Mouse (Mus musculus) liver, embryonic 15.5 days (tissue): ENCODE data around the gene Ccdc24. TPM values are rescaled to one million over a fixed set of nuclear protein-coding genes. Genes with fewer than 3 reads are reported as not detected.

Source experiments
- ATAC-seq: fragments of 200-750 bp; cut with Nextera tagmentation; 2 replicates; pipeline ENCODE4 v1.8.0; 2017; ENCODE audit warnings: moderate number of reproducible peaks, mild to moderate bottlenecking, moderate library complexity; ENCODE audit not compliant: insufficient read depth
- H3K27ac ChIP-seq: fragments of 300-500 bp; sonication (generic); replicated peaks from 2 replicates; pipeline ENCODE4 v1.5.1; 2015; ENCODE audit warnings: mild to moderate bottlenecking, inconsistent platforms
- H3K27me3 ChIP-seq: fragments of 300-500 bp; sonication (generic); 2 replicates; pipeline ENCODE4 v1.6.1; 2015; ENCODE audit warnings: mild to moderate bottlenecking, inconsistent platforms
- H3K36me3 ChIP-seq: fragments of 300-500 bp; sonication (generic); replicated peaks from 2 replicates; pipeline ENCODE4 v1.6.1; 2015; ENCODE audit warnings: moderate library complexity, mild to moderate bottlenecking, inconsistent platforms
- H3K4me1 ChIP-seq: fragments of 300-500 bp; sonication (generic); replicated peaks from 2 replicates; pipeline ENCODE4 v1.6.1; 2015; ENCODE audit warnings: inconsistent platforms
- H3K4me2 ChIP-seq: fragments of 300-500 bp; sonication (generic); 2 replicates; pipeline ENCODE4 v1.6.1; 2015; ENCODE audit warnings: moderate library complexity, mild to moderate bottlenecking, inconsistent platforms
- H3K4me3 ChIP-seq: fragments of 300-500 bp; sonication (generic); replicated peaks from 2 replicates; pipeline ENCODE4 v1.5.1; 2015; ENCODE audit warnings: mild to moderate bottlenecking, inconsistent platforms
- H3K9ac ChIP-seq: fragments of 300-500 bp; sonication (generic); 2 replicates; pipeline ENCODE4 v1.6.1; 2015; ENCODE audit warnings: moderate library complexity, mild to moderate bottlenecking, inconsistent platforms
- H3K9me3 ChIP-seq: fragments of 300-500 bp; sonication (generic); replicated peaks from 2 replicates; pipeline ENCODE4 v1.6.1; 2016; ENCODE audit warnings: inconsistent platforms
- WGBS: fragments of 180-500 bp; shearing (Covaris S2); methylation state at CpG from one replicate; pipeline ENCODE4 v1.1.7; 2015; ENCODE audit warnings: mixed read lengths; ENCODE audit not compliant: insufficient replicate concordance; 5-methylcytosine and 5-hydroxymethylcytosine counted together
- polyA plus RNA-seq: library from polyadenylated mRNA; unstranded; fragments of >200 nt; fragmentation: Nextera tagmentation; extraction: Ambion mirVana; gene quantifications from 2 replicates; pipeline ENCODE4 v1.2.1, GENCODE M21; 2015

Ccdc24 gene
- polyA plus RNA-seq, 1 experiment from 2014 or later: 1.2 TPM

DNA sequence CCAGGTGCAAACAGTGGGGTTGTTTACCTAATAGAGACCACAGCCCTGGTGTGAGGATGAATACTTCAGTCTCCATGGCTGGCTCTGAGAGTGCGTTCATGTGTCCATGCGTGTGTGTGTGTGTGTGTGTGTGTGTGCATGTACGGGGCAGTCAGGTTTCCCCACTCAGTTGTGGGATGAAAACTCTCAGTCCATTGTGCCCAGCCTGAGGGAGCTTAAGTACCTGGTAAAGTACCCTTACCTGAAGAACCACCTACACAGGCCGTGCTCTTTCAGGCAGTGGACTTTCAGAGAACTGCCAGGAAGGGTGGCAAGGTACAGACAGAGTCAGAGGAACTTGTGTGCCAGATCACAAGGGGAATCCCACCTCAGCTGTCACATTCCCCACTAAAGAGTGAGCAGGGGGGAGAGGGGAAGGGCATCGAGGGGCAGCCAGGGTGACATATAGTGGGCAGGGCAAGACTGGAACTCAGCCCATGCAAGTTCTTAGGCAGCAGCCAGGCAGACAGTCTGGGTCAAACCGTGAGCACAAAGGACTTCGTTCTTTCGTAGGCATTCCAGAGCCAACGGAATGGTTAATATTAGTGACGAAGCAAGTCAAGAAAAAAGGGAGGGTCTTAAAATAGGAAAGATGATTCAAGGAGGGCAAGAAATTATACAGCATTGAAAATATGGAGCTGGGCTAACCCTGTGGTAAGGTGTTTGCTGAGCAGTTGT, 20.0 kb downstream of the Ccdc24 start:
- no peak overlapping the region for H3K9ac ChIP-seq
- H3K27ac ChIP-seq: no peak overlapping the region
- peaks cover 49% of the 10 kb centered on the region for H3K4me1 ChIP-seq
- no peaks in the 10 kb centered on the region for H3K27me3 ChIP-seq
- no peak overlapping the region for H3K4me2 ChIP-seq
- H3K9me3 ChIP-seq: no peaks in the 10 kb centered on the region
- WGBS: 85% methylated on average over 10 of the region's 10 CpGs
- ATAC-seq: no peak
- H3K36me3 ChIP-seq: peaks cover 100% of the 10 kb centered on the region
- H3K4me3 ChIP-seq: no peak overlapping the region

DNA sequence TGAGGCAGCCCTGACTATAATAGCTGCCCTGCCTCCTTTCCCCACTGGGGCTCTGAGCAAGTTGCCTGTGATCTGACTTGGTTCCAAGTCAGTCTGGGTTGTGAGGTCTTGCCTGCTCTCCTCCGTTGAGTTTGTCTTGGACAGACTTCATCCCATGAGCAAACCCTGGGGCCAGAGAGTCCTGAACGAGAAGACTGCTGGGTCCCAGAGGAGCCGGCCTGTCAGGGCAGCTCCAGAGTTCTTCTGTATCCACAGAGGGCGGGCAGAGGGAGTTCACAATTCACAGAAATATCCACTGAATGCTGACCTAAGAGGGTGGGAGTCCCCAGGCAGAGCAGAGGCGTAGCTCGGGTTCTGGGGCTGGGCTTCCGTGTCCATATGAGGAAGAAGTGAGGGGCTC, 21.5 kb downstream of the Ccdc24 start:
- Histone ChIP-seq H3K4me1 (peaks cover 48% of the 10 kb centered on the region), H3K9me3 (no peaks in the 10 kb centered on the region), H3K4me3 (no peak overlapping the region), H3K36me3 (peaks cover 100% of the 10 kb centered on the region), H3K27ac (no peak overlapping the region), H3K27me3 (no peaks in the 10 kb centered on the region), H3K4me2 (no peak overlapping the region), H3K9ac (no peak overlapping the region)
- no peak for ATAC-seq
- 83% methylated on average over 7 of the region's 7 CpGs for WGBS

DNA sequence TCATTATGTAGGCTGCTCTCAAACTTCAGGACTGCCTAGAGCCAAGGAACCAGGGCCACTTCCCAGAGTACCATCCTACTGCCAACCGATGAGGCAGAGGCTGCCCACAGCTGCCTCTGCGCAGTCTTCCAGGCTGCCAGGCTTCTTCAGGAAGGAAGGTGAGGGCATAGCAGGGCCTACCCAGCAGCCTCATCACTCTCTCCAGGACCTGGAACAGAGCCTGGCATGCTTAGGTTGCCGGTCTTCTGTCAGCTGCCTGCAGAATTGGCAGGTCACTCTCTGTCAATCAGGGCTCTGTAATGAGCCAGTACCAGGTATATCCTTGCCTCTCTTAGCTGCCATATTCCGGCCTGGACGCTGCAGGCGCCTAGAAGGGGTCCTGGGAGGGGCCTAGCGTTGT, 22.2 kb downstream of the Ccdc24 start:
- H3K9me3 ChIP-seq: no peaks in the 10 kb centered on the region
- H3K27ac ChIP-seq: no peak overlapping the region
- no peaks in the 10 kb centered on the region for H3K27me3 ChIP-seq
- H3K4me2 ChIP-seq: no peak overlapping the region
- H3K36me3 ChIP-seq: peaks cover 100% of the 10 kb centered on the region
- 80% methylated on average over 7 of the region's 7 CpGs for WGBS
- peaks cover 48% of the 10 kb centered on the region for H3K4me1 ChIP-seq
- no peak for ATAC-seq
- no peak overlapping the region for H3K9ac ChIP-seq
- no peak overlapping the region for H3K4me3 ChIP-seq

DNA sequence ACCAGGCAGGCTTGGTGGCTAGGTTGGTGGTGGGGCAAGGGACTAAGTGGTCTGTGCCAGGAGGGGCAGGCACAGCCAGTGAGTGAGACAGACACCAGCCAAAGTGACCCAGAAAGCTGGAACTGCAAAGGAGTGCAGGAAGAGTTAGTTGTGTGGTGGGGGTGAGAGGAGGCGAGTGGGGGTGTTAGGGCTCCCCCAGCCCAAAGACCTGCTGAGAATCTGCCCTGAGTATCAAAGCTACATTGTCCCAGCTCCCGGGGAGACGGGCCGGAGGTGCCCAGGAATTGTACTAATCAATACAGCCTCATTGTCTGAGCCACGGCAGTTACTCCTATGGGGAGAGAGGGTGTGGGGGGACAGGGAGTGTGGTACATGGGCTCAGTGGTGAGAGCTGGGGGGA, 22.9 kb downstream of the Ccdc24 start:
- Histone ChIP-seq H3K36me3 (peaks cover 100% of the 10 kb centered on the region), H3K9ac (no peak overlapping the region), H3K4me2 (no peak overlapping the region), H3K4me3 (no peak overlapping the region), H3K9me3 (no peaks in the 10 kb centered on the region), H3K27ac (no peak overlapping the region), H3K27me3 (no peaks in the 10 kb centered on the region), H3K4me1 (peaks cover 43% of the 10 kb centered on the region)
- 82% methylated on average over 5 of the region's 5 CpGs for WGBS
- ATAC-seq: no peak

DNA sequence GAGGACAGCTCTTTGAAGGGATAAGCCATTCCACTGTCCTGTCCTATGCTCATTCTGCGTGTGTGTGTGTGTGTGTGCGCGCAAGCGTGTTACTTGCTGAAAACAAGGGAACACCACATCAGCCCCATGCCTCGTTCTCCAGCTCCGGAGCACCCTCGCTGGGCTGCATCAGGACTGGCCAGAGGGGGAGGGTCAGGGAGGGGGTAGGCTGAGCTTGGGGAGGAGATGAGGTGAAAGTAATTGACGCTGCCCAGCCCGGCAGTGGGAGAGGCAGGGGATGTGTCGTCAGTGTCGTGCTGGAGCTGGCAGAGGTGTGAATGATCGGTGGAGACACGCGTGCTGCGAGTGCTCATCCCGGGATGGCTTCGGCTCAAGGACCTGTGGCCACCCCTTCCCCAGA, 23.3 kb downstream of the Ccdc24 start:
- H3K9ac ChIP-seq: no peak overlapping the region
- H3K4me2 ChIP-seq: no peak overlapping the region
- H3K36me3 ChIP-seq: peaks cover 100% of the 10 kb centered on the region
- no peak overlapping the region for H3K27ac ChIP-seq
- no peak for ATAC-seq
- no peaks in the 10 kb centered on the region for H3K9me3 ChIP-seq
- no peaks in the 10 kb centered on the region for H3K27me3 ChIP-seq
- H3K4me1 ChIP-seq: peaks cover 38% of the 10 kb centered on the region
- WGBS: 73% methylated on average over 17 of the region's 17 CpGs
- H3K4me3 ChIP-seq: no peak overlapping the region

DNA sequence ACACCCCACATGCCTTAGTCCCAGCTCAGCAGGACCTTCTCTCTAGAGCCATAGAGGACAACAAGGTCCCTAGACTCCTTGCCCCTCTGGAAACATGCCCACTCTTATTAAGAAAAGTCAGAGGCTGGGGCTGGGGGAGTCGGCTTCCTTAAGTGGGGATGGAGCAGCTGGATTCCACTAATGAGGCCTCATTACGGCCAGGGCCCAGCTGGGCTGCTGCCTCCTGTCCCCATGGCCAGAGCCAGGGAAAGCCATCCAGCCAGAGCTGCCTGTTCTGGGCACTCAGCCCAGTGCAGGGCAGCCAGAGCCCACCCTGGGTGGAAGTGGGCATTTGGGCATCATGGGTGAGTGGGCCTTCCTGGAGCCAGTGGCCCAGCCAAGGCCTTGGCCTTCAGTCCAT, 25.3 kb downstream of the Ccdc24 start:
- Histone ChIP-seq H3K4me3 (no peak overlapping the region), H3K4me1 (peaks cover 26% of the 10 kb centered on the region), H3K27ac (0 out of 2 replicates have a peak overlapping the region, but pooled peaks have one; percentile 21), H3K9ac (no peak overlapping the region), H3K4me2 (no peak overlapping the region), H3K9me3 (no peaks in the 10 kb centered on the region), H3K27me3 (no peaks in the 10 kb centered on the region), H3K36me3 (peaks cover 100% of the 10 kb centered on the region)
- no peak for ATAC-seq
- WGBS: 87% methylated on average over 2 of the region's 2 CpGs

DNA sequence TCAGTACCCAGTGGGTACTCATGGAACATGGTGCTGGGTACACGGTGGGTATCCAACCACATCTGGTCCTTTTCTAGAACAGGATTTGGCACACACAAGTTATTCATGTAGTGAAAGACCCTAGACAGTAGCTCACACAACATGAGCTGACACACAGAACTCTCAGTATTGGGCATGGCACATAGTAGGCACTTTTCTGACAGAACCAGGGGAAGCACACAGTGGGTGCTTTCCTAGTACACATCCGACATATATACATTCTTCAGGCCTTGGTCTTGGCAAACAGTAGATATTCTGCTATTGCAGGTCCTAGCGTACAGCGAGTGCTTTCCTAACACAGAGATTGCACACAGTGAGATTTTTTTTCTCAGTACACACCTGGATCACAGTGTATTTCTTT, 26.1 kb downstream of the Ccdc24 start:
- Histone ChIP-seq H3K4me2 (no peak overlapping the region), H3K9me3 (no peaks in the 10 kb centered on the region), H3K4me3 (no peak overlapping the region), H3K9ac (no peak overlapping the region), H3K27me3 (no peaks in the 10 kb centered on the region), H3K36me3 (peaks cover 100% of the 10 kb centered on the region), H3K27ac (no peak overlapping the region), H3K4me1 (peaks cover 32% of the 10 kb centered on the region)
- no peak for ATAC-seq
- WGBS: 95% methylated on average over 4 of the region's 4 CpGs

DNA sequence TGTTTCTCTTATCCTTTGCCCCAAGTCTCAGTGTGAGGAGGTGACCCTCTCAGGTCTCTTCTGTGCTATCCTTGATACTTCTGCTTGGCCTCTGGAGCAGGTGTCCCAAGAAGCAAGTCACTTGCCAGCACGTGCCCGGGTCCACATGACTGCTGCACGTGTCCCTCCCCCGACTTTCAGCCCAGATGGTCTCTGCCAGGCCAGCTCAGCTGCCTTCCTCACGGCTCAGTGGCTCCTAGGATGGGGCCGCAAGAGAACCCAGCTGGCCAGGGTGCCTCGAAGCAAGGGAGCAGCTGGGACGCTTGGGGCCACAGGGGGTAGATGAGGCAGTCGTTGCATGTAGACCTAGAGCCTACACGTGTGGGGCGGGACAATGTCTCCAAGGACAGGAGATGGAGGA, 27.0 kb downstream of the Ccdc24 start:
- Histone ChIP-seq H3K4me3 (no peak overlapping the region), H3K36me3 (peaks cover 100% of the 10 kb centered on the region), H3K27ac (no peak overlapping the region), H3K4me2 (no peak overlapping the region), H3K27me3 (no peaks in the 10 kb centered on the region), H3K9ac (no peak overlapping the region), H3K9me3 (no peaks in the 10 kb centered on the region), H3K4me1 (peaks cover 37% of the 10 kb centered on the region)
- no peak for ATAC-seq
- WGBS: 85% methylated on average over 11 of the region's 11 CpGs

DNA sequence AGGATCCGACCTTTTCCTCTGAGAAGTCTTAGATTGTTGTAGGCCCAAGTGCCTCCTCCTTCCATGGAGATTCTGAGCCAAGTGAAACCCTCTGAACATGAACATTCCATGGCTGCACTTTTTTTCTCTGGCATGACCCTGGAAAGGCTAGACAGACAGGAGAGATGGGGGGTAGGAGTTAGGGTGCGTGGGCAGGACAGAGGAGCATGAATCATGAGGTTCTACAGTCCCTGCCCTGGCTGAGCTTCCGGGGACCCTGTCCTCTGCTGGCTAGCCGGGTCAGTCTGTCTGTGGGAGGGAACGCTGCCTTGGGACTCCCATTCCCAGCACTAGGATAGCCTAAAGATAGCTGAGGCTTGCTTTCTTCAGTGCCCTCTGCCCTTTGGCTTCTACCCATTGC, 27.9 kb downstream of the Ccdc24 start:
- Histone ChIP-seq H3K4me1 (peaks cover 42% of the 10 kb centered on the region), H3K27me3 (no peaks in the 10 kb centered on the region), H3K4me2 (no peak overlapping the region), H3K9me3 (no peaks in the 10 kb centered on the region), H3K27ac (no peak overlapping the region), H3K4me3 (no peak overlapping the region), H3K9ac (no peak overlapping the region), H3K36me3 (peaks cover 100% of the 10 kb centered on the region)
- 88% methylated on average over 5 of the region's 5 CpGs for WGBS
- no peak for ATAC-seq

DNA sequence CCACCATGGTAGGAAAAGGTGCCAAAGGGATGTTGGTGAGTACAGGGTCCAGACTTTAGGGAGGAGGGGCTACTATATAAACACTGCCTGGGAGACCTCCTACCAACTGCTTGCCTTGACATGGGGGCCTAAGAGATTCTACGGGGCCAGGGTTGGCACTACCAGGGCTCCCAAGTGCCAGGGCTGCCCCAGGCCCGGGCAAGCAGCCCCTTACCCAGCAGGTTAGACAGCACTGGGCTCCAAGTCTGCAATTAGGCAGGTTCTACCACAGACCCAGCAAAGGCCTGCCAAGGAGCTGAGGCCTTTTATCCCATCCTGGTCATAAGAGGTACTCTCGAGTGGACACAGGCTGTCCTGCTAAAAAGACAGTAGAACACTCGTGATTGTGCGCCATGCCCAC, 29.3 kb downstream of the Ccdc24 start:
- Histone ChIP-seq H3K4me1 (peaks cover 50% of the 10 kb centered on the region), H3K36me3 (peaks cover 100% of the 10 kb centered on the region), H3K9me3 (no peaks in the 10 kb centered on the region), H3K9ac (no peak overlapping the region), H3K27ac (no peak overlapping the region), H3K4me2 (no peak overlapping the region), H3K4me3 (no peak overlapping the region), H3K27me3 (no peaks in the 10 kb centered on the region)
- ATAC-seq: no peak
- WGBS: 85% methylated on average over 5 of the region's 5 CpGs

DNA sequence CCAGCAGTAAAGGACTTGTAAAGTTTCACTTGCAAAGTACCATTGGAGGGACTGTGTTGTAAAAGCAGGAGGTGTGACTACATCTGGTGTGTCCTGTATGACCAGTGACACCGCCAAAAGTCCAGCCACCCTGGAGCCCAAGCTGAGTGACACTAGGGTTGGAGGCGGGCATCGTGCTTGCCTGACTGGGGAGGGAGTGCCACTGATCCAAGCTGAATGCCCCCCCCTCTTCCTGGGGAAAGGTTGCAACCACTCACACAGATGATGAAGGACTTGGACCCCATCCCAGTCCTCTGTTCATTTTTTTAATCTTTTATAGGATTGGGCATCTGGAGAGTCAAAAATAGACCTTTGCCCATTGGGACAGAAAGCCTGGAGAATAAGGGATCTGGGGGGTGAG, 30.8 kb downstream of the Ccdc24 start:
- no peaks in the 10 kb centered on the region for H3K27me3 ChIP-seq
- H3K36me3 ChIP-seq: peaks cover 99% of the 10 kb centered on the region
- H3K4me2 ChIP-seq: no peak overlapping the region
- no peak overlapping the region for H3K4me3 ChIP-seq
- peaks cover 53% of the 10 kb centered on the region for H3K4me1 ChIP-seq
- no peak overlapping the region for H3K9ac ChIP-seq
- ATAC-seq: no peak
- no peaks in the 10 kb centered on the region for H3K9me3 ChIP-seq
- peak overlapping the region; percentile 24 for H3K27ac ChIP-seq
- WGBS: 76% methylated on average over 3 of the region's 3 CpGs

DNA sequence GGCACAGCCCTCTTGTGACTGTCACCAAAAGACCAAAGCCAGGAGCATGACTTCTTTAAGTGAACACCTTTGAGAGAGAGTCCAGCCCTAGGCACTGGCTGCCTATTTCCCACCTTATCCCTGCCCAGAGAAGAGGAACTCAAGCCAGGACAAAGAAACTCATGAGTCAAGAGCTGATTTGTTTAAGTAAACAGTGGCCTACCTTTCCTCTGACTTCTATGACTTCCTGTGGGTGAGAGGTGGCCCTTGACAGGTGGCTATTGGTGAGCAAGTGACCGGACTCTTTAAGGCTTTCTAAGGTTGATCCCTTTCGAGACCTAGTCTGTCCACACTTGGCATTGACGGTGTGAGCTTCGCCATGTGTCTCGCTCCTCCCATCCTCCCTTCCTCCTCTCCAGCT, 31.5 kb downstream of the Ccdc24 start:
- Histone ChIP-seq H3K36me3 (peaks cover 92% of the 10 kb centered on the region), H3K4me1 (peaks cover 53% of the 10 kb centered on the region), H3K4me3 (no peak overlapping the region), H3K4me2 (no peak overlapping the region), H3K27me3 (no peaks in the 10 kb centered on the region), H3K9me3 (no peaks in the 10 kb centered on the region), H3K9ac (no peak overlapping the region), H3K27ac (peak overlapping the region; percentile 25; the same call in 1 of the 2 replicates)
- ATAC-seq: no peak
- 90% methylated on average over 5 of the region's 5 CpGs for WGBS
